In the genomic region with DNA sequence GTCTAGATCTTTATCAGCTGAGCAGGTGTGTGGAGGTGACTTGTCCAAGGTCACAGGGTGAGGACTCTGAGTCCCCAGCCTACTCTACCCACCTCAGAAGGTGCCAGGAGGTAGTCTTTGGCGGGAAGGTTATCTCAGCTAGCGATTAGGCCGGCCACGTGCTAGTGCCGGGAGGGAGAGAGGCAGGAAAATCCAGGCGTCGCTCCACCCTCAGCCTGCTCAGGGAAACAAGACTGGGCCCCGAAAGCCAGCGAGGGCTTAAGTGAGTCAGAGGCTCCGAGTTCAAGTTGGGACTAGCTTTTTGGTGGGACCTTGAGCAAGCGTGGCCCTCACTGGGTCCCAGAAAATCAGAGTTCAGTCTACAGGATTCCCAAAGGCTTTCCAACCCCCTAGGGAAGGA, we compare ENCODE assay signal across 8 mouse cellular contexts. TPM values are rescaled to one million over a fixed set of nuclear protein-coding genes. Genes with fewer than 3 reads are reported as not detected.
DNase-seq lines count a peak whose midpoint lies in the region; ATAC-seq and TF ChIP-seq lines count a peak whose summit lies in the region.
"Had no signal": no experiment of that assay in that cellular context is flagged by ENCODE, and none has a peak within 500 bp of the region (broad histone marks: within the 10 kb centered on the region; RNA-seq: fewer than 3 reads in every experiment).

No protein-coding gene starts in this region.

- TF ChIP-seq CTCF in liver, postnatal 0 days (IDR thresholded peaks at IDR 0.05; ENCODE audit: low read depth) = no peak

- H3K4me1 ChIP-seq in hindbrain, embryonic 12.5 days = peaks cover 55% of the 10 kb centered on the region
- peaks cover 23% of the 10 kb centered on the region for H3K4me1 ChIP-seq in liver, postnatal 0 days (ENCODE audit: insufficient read depth)

- peaks cover 38% of the 10 kb centered on the region for H3K27me3 ChIP-seq in hindbrain, embryonic 12.5 days
- peaks cover 18% of the 10 kb centered on the region for H3K27me3 ChIP-seq in liver, postnatal 0 days (ENCODE audit: insufficient read depth, low read length)

- no peak for TF ChIP-seq EP300 in liver, postnatal 0 days (IDR thresholded peaks at IDR 0.05; ENCODE audit: low read depth)

- 72% methylated on average over 11 of the region's 11 CpGs for WGBS in hindbrain, embryonic 12.5 days
- 58% methylated on average over 11 of the region's 11 CpGs for WGBS in liver, postnatal 0 days (ENCODE audit: insufficient replicate concordance)

- H3K9ac ChIP-seq in hindbrain, embryonic 12.5 days = no peak overlapping the region
- H3K9ac ChIP-seq in liver, postnatal 0 days (replicated peaks) = peak overlapping the region; percentile 51

- H3K9me3 ChIP-seq in hindbrain, embryonic 12.5 days (replicated peaks) = no peaks in the 10 kb centered on the region
- no peaks in the 10 kb centered on the region for H3K9me3 ChIP-seq in liver, postnatal 0 days (ENCODE audit: low read length)

- H3K27ac ChIP-seq in hindbrain, embryonic 12.5 days = peak overlapping the region; percentile 35; the same call in 1 of the 2 replicates
- peak overlapping the region; percentile 55 for H3K27ac ChIP-seq in liver, postnatal 0 days (ENCODE audit: low read depth)

- no peak overlapping the region for H3K4me3 ChIP-seq in hindbrain, embryonic 12.5 days
- H3K4me3 ChIP-seq in liver, postnatal 0 days (ENCODE audit: low read depth, low read length) = no peak overlapping the region

- peak; percentile 55 for DNase-seq in ES-CJ7 (ENCODE audit: low read depth, low spot score)
- DNase-seq in ZHBTc4 (ENCODE audit: low read depth, low spot score) = peak; percentile 49
- DNase-seq in liver, postnatal 0 days = no peak
- DNase-seq in c-Kit-positive CD71-positive TER-119-positive erythroid progenitor cells, embryonic 14.5 days (ENCODE audit: low spot score) = no peak
- DNase-seq in embryo, embryonic 9.5 days (ENCODE audit: extremely low spot score) = no peak
- no peak for DNase-seq in layer of hippocampus, postnatal 14 days (ENCODE audit: low spot score in 2 of 2)

- H3K36me3 ChIP-seq in hindbrain, embryonic 12.5 days = no peaks in the 10 kb centered on the region
- peaks cover 16% of the 10 kb centered on the region for H3K36me3 ChIP-seq in liver, postnatal 0 days (replicated peaks; ENCODE audit: insufficient read depth, low read length)

- no peak for ATAC-seq in hindbrain, embryonic 12.5 days (ENCODE audit: low FRiP score)
- ATAC-seq in liver, postnatal 0 days = no peak

- H3K4me2 ChIP-seq in hindbrain, embryonic 12.5 days (replicated peaks) = no peak overlapping the region
- peak overlapping the region; percentile 75 for H3K4me2 ChIP-seq in liver, postnatal 0 days (ENCODE audit: low read depth, low read length)

RNA-seq across cellular contexts. Expression of gene Cdc42ep1, which starts 2.9 kb away (rescaled TPM):
- 15.1 and 15.6 TPM in 2 replicates for polyA plus RNA-seq in hindbrain, embryonic 12.5 days (2016; fragmentation: Nextera tagmentation; extraction: Ambion mirVana)
- polyA plus RNA-seq in liver, postnatal 0 days (2015; fragmentation: Nextera tagmentation; extraction: Ambion mirVana) = 12.6 and 19.8 TPM in 2 replicates
- 10 to 100 TPM in 1 of 2 experiments, 1 to 10 TPM in 1; 9.9 to 10.5 TPM for total RNA-seq in layer of hippocampus, postnatal 14 days (2021)

RNA-seq across cellular contexts. Expression of gene Lgals2, which starts 10.0 kb away (rescaled TPM):
- not detected in 2 replicates for polyA plus RNA-seq in hindbrain, embryonic 12.5 days (2016; fragmentation: Nextera tagmentation; extraction: Ambion mirVana)
- polyA plus RNA-seq in liver, postnatal 0 days (2015; fragmentation: Nextera tagmentation; extraction: Ambion mirVana) = 3.4 TPM in 2 replicates
- total RNA-seq in layer of hippocampus, postnatal 14 days (2021) = not detected
- polyA plus RNA-seq: limb, embryonic 11.5 days had no signal

RNA-seq across cellular contexts. Expression of gene Gga1, which starts 31.7 kb away (rescaled TPM):
- polyA plus RNA-seq in hindbrain, embryonic 12.5 days (2016; fragmentation: Nextera tagmentation; extraction: Ambion mirVana) = 54.3 and 58.7 TPM in 2 replicates
- 12.9 and 14.8 TPM in 2 replicates for polyA plus RNA-seq in liver, postnatal 0 days (2015; fragmentation: Nextera tagmentation; extraction: Ambion mirVana)
- total RNA-seq in layer of hippocampus, postnatal 14 days (2021) = 10 to 100 TPM; 51.3 to 52.4 TPM

RNA-seq across cellular contexts. Expression of gene Card10, which starts 42.5 kb away (rescaled TPM):
- polyA plus RNA-seq in hindbrain, embryonic 12.5 days (2016; fragmentation: Nextera tagmentation; extraction: Ambion mirVana) = 2.7 and 2.9 TPM in 2 replicates
- 1.5 and 1.8 TPM in 2 replicates for polyA plus RNA-seq in liver, postnatal 0 days (2015; fragmentation: Nextera tagmentation; extraction: Ambion mirVana)
- 1 to 10 TPM; 4.8 to 4.9 TPM for total RNA-seq in layer of hippocampus, postnatal 14 days (2021)

RNA-seq across cellular contexts. Expression of gene Gm49510, which starts 54.1 kb away (rescaled TPM):
- 0.22 and 0.61 TPM in 2 replicates for polyA plus RNA-seq in hindbrain, embryonic 12.5 days (2016; fragmentation: Nextera tagmentation; extraction: Ambion mirVana)
- 0.07 TPM in 1 of 2 replicates, not detected in the other for polyA plus RNA-seq in liver, postnatal 0 days (2015; fragmentation: Nextera tagmentation; extraction: Ambion mirVana)
- under 1 TPM in 1 of 2 experiments, not detected in 1; 0.25 TPM for total RNA-seq in layer of hippocampus, postnatal 14 days (2021)

Comparison
In these comparisons a context has a peak if more than half of its experiments do, and no peak if none do; other contexts are left out.
1. DNase-seq: peak in ES-CJ7 (single experiment) and ZHBTc4 (single experiment); none in liver, postnatal 0 days (single experiment), c-Kit-positive CD71-positive TER-119-positive erythroid progenitor cells, embryonic 14.5 days (single experiment), embryo, embryonic 9.5 days (single experiment) and layer of hippocampus, postnatal 14 days (0 of 2).